Mouse (Mus musculus): ENCODE measurements at regions not wholly inside any gene's neighbourhood (a gene's known extent, or its start where the extent isn't known, plus 50 kb on each side); places are given as distances from the start of the nearest gene placed in this dataset.

DNA sequence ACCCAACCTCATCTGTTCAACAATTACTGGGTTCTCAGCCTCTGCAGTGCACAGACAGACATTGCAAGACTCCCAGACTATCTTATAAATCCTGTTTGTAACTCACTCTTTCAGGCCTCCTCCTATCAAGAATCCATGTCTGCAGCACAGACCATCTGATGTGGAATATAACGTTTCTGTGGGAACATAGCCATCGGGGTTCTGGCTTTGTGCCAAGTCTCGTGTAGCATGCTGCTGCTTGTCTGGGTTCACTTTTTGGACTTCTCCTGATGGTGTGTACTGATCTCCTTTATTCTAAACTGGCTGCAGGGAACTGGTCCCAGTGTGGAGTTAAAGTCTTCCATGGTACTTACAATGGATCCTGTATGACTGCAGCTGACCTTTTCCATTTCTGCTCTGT, 418.0 kb upstream of the Cdh4 start:
- no peak for DNase-seq

DNA sequence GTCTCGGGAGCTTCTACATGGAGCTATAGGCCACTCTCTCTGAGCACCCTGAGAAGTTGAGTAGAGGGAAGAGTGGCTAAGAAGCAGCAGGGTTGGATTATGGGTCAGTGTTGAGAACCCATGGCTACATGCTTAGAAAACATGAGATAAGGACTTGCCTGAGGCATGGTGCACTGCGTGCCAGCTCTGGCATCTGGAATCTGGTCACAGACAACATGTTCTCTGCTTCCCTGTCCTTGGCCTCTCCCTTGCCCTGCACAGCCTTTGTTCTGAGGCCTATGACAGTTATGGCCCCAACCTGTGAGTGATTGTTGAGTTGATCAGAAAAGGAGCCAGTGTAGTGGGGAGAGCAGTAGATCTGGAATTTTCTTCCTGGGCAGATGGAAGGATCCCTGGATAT, 409.1 kb upstream of the Cdh4 start:
- no peak for DNase-seq

DNA sequence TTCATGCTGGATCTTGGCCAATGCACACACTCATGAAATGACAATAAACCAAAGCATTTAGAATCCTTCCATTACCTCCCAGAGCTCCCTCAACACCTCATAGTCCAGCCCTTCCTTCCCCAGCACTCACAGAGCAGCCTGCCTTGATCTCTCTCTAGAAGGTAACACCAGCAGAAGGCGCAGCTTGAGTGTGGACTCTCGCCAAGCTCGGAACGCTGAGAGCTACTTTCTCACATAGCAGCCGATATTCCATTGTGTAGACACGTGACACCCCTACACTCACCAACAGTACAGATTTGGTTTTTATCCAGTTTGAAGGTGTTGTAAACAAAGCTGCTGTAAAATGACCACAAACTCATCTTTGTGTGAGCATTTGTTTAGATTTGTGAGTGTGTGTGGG, 406.8 kb upstream of the Cdh4 start:
- DNase-seq = no peak

DNA sequence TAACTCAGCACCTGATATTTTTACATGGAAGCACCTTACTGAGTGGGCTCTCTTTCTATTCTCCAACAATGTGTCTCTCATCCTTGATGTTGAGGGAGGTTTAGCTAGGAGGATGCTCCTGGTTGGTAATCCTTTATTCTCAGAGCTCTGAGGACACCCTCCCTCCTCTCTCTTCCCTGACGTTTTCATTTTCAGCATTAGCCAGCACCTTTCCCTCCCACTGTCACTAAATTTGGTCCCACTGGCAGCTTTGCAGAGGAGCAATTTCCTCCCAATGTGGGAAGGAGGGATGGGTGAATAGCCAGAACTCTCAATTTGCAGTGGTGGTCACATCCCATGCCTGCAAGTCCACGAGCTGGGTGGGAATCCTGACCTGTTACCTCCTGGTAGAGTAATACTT, 402.5 kb upstream of the Cdh4 start:
- DNase-seq = no peak

DNA sequence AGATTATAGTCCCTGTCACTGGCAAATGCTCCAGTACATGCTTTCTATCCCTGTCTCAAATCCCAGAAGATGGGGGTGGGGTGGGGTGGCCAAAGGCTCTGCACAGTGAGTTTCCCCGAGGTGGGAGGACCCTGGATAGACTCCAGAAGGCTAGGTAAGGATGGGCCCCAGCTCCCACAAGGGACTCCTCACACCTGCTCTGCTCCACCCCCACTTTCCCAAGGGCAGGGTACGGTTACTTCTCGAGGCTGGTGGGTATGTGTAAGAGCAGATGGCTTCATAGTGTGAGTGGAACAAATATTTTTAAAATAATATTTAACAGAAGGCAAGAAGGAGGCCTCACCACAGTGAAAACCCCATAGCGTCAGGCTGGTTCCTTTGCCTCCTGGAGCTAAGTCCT, 398.6 kb upstream of the Cdh4 start:
- DNase-seq = no peak

DNA sequence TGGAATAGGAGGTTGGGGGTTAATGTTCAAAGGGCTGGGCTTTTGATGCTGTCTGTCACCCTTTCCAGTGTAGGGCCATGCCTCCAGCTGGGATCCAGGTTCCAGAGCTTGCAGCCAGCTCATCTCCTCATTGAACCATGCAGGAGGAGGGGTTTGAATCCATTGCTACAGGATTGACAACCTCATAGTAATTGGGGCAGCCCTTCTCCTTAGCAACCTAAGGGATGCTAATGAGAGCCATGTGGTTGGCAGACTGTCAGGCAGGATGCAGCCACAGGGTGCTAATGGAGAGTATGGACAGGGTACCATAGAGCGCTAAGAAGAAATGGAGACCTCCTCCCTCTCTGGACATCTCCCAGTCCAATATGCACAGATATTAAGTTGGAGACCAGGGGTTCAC, 396.9 kb upstream of the Cdh4 start:
- no peak for DNase-seq

DNA sequence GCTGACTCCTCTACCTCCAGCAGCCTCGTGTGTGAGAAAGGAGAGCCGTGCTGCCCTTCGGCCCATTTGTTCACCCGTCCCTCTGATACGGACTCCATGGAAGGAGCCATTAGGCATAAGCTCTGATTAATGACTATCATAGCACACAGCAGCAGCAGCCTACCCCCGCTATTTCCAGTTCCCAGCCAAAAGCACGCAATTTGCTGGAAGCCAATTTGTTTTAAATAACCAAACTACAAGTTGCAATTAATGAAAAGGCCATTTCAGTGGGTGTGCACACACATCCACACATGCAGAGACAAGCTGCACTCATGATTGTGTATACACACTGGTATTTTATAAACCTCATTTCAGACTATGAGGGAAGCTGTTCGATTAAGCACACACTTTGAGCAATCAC, 387.8 kb upstream of the Cdh4 start:
- no peak for DNase-seq

DNA sequence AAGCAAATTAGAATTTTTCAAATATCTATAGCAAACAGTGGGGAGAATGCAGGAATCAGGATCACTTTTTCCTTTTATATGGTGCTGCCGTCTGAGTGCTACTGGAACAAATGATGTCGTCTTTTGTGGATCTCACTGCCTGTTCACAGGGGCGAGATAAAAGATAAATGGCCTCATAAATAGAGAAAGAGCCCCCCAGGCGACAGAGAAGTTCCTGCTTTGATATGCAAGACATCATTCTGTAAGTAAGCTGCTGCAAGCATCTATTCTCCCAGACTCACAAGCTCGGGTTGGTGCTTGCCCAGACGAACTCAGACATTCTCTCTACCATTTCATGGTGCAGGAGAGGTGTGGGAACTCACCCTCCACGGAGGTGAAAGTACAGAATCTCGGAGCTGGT, 377.6 kb upstream of the Cdh4 start:
- DNase-seq = no peak

DNA sequence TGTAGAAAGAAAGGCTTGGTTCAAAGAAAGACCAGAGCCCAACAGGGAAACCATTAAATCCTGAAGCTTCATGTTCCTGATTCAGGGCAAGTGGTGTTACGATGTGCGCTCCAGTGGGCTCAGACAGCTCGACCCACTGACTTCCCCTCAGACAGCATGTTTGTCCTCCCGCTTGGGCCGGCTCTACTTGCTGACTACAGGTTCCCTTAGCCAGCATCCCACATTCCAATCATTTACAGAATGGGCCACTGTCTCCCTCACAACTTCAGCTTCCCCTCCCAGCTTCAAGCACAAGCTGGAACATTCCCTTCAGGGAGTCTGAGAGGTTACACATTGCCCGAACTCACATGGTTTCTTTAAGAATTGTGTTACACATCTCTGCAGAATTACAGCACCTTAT, 372.7 kb upstream of the Cdh4 start:
- no peak for DNase-seq

DNA sequence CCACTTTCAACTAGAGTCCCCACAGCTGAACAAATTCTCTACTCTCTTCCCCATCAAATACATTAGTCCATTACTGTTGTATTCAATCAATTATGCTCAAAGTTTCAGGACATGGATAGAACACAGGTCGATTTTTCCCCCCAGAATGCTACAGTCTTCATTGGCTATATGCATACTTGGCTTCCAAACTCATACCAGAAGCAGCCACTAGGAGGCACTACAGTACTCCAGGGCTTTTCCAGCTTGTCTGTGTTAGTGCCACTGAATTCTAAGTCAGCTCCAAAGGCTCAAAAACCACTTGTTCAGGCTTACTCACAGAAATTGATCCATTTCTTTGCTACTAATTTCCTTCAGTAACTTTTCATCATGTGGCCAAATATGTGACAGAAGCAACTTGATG, 371.9 kb upstream of the Cdh4 start:
- peak in 1 of 2 experiments; percentile 51 for DNase-seq

DNA sequence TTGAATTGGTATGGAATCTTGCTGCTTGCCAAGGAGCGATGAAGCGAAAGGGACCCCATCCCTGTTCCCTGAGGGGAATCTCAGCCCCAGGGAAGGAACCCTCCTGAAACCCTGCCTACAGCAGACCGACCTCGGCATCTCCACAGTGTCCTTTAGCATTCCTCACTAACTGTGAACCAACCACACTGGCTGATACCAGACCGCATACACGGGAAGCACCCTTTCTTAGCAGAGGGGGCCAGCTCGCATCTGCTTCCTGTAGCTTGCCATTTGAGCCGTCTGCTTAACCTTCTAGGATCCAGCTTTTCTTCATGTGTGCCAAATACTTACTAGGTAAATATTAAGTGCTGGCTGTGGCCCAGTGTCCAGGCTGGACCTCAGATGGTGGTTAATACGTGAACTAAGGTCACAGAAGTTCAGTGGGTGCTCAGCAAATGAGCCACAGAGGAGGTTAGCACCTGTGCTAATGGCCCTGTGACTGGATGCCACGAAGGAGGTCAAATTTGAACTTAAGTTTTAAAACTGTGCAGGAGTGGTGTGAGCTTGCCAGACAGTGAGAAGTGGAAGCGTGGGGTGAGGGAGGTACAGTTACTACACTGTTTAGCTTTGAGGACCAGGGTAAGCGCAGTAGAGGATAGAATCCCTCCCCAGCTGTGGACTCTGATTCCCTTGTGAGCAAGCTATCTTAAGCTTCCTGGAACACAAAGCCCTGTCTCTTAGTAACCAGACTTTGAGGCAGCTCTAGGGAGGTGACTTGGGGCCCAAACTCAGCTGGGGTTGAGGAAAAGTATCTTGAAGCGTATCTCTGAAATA, 361.6 kb upstream of the Cdh4 start:
- DNase-seq = peak; percentile 82 to 84

DNA sequence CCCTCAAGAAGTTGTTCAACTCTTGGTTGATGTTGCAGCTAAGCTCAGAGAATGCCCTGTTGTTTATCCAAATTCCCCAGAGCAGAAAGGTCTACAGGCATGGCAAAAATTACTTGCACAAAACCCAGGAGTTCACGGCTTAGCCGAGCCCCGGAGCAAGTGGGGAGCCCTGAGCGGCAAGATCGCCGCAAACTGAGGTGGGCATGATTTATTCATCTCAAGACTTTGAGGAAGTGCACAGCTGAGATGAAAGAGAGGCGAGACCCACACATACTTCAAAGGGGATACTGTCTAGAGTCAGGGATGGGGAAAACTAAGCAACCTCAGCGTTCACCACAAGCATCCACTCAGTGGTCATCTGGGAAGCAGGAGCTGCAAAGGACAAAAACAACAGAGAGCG, 355.3 kb upstream of the Cdh4 start:
- DNase-seq = no peak

DNA sequence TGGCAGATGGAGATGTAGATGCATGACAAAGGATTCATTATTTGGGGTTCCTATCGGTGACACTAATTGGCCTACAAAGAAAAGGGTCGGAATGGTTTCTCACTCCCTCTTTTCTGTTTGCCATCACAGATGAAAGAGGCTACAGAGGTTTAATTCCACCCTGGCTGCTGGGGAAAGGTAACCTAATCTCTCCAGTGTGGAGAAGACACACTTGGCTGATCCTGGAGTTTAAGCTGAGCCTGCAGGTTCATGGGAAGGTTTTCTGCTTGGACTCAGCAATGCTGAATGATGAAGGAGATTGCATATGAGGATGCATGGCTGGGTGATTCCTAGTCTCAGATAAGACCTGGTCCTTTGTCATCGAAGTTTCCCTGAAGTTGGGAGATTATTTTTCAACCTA, 350.8 kb upstream of the Cdh4 start:
- no peak for DNase-seq

DNA sequence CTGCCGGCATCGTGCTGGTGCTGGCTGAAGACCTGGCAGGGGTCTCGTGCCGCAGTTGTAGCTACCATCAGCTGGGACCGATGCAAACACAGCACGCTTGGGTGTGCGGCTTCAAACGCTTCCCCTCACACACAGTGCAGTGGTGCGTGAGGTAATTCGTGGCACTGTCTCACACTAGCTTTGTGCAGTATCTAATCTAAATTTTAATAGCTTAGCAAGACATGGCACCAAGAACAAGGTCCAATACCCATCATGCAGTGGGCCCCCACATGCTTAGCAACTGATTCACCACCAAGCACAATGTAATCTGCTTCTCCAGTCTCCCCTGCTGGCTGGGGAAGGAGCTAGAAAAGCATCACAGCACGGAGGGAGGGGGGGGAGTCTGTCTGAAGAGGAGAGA, 348.2 kb upstream of the Cdh4 start:
- DNase-seq = peak; percentile 16 to 23

DNA sequence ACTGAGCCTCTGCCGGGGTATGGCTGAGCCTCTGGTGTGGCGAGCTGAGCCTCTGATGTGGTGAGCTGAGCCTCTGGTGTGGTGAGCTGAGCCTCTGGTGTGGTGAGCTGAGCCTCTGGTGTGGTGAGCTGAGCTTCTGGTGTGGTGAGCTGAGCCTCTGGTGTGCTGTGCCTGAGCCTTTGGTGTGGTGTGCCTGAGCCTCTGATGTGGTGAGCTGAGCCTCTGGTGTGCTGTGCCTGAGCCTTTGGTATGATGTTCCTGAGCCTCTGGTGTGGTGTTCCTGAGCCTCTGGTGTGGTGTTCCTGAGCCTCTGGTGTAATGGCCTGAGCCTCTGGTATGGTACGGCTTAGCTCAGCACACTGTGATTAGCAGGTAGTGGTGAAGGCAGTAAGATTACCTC, 346.2 kb upstream of the Cdh4 start:
- no peak for DNase-seq

DNA sequence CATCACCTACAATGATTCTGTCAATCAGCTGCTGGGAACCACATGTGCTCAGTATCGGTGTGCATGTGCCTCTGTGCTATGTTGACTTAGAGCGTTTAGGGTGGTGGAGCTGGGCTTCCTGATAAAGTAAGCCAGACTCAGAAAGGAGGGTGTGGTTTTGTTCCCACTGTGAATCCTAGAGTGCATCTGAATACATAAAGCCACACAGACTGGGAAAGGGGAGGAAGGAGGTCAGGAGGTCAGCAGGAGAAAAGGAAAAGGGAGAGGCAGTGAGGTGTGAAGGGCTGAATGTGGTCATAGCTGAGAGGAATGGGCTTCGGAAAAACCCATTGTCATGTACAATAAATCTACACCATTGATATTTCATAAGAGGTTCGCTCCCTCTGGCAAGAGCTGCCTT, 345.4 kb upstream of the Cdh4 start:
- DNase-seq = no peak

DNA sequence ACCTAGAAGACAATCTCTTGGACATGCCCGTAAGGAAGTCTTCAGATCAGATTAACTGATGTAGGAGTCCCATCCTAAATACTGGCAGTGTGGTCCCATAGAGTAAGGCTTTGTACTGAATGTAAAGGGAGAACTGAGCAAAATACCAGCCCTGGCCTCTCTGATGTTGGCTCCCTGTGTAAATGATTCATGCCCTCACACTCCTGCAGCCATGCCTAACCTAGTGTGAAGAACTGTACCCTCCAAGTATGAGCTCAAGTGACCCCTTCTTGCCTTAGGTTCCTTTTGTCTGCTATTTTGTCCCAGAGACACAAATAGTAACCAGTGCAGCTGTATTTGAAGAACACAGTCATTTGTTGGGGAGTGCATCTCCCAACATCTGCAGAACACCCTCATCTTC, 342.4 kb upstream of the Cdh4 start:
- no peak for DNase-seq

DNA sequence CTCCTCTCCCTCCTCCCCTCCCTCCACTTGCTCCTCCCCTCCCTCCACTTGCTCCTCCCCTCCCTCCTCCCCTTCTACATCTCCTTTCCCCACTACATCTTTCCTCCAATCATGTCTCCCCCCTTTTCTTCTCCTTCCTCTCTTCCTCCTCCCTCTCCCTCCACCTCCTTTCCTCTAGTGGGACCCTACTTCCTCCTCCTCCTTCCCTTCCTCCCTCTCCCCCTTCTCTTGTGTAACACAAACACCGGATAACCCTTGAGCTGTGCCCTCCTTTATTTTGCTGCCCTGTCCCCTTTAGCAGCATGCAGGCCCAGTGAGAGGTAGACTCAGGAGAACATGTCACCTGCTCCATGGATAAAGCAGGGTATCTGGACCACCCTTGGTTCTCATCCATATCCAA, 339.1 kb upstream of the Cdh4 start:
- DNase-seq = no peak

DNA sequence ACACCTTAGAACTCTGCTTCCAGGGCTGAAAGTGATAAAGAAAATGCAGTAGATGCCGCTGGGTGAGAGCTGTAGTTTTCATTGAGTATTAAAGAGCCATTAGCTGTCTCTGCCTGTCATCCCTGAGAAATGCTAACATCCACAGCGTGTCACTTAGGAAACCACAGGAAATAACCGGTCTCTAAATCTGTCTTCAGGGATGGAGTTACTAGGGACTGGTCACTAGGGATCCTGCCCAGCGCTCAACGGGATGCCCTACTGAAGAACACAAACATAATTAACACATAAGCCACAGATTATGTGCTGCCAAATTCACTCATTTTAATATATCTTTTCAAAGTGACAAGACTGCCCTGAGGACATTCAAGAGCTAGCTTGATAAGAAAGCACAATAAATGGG, 329.3 kb upstream of the Cdh4 start:
- no peak for DNase-seq

DNA sequence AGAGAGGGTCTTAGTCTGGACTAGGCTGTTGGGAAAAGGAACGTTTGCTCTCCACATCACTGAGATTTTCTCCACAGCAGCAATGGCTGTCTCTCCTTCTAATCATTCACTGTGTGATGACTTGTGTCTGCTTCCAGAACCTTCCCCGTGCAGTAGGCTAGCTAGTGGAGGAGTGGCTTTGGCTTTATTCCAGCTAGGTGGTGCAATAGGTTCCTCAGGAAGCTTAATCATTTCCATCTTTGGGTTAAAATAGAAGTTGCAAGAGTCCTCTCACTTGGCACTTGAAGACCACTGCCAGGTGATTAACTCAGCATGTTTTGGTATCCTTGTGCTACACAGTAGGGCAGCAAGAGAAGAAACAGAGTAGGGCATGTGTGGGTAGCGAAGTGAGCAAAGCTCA, 314.2 kb upstream of the Cdh4 start:
- peak in 1 of 2 experiments; percentile 4 for DNase-seq

DNA sequence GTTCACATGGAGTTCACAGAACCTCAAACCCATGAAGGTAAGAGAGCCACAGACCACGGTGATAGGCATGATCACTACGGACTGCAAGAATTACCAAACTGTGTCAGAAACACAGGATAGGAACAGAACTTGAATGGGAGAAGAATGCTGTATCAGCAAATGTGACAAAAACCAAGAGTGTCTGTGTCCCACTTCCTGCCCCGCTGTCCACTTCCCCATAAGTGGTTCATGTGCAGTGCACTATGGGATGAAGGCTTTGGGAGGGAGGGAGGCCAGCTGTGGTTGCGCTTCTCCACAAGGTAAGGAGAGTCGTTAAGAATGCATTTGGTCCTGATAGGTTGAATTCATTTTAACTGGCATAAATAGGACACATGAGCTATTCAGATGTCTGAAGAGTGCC, 313.8 kb upstream of the Cdh4 start:
- DNase-seq = no peak

DNA sequence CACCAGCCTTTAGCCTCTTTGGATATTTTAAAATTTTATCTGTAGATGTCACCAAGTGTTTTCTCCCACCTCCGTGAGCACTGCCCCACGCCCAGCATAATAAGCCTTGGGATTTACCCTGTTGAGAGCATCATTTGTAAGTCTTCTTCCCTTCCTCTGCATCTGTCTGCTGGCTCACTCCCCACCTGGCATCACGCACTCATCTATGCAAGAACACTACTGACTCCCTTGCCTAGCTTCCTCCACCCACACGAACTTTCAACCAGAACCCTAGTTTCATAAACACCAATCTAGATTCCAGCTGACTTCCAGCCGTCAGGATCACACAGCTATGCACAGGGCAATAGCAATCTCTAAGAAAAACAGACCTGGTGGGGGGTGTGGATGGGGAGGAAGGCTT, 311.2 kb upstream of the Cdh4 start:
- no peak for DNase-seq

DNA sequence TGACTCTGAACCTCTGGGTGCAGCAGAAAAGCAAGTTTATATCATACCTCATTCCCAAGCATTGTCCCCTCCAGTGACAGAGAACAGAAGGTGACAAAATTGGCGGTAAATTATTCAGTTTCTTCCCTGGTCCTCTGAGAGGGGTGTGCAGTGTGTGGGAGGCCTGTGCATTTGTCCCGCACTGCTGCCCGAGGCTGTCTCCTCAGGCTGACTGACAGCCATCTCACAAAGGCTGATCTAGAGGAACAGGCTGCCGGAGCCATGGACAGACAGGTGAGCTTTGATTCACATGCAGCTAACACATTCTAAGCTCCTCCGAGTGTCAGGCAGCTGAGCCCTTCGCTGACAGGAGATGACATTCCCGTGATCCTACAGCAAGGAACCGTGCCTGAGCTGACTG, 299.9 kb upstream of the Cdh4 start:
- DNase-seq = no peak

DNA sequence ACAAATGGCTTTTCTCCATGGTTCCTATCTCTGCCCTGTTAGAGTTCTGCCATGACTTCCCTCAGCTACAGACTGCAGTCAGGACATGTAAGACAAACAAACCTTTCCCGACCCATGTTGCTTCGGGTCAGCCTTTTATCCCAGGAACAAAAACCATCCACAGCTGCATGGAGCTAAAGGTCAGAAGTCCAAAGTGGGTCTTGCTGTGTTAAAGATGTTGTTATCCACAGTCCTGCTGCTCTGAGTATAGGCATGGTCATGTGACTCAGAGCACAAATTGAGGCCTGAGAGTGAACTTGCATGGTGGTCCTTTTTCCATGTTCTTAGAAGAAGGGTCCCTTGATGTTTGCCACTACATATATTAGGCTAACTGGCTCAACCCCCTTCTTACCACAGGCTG, 296.5 kb upstream of the Cdh4 start:
- DNase-seq = no peak

DNA sequence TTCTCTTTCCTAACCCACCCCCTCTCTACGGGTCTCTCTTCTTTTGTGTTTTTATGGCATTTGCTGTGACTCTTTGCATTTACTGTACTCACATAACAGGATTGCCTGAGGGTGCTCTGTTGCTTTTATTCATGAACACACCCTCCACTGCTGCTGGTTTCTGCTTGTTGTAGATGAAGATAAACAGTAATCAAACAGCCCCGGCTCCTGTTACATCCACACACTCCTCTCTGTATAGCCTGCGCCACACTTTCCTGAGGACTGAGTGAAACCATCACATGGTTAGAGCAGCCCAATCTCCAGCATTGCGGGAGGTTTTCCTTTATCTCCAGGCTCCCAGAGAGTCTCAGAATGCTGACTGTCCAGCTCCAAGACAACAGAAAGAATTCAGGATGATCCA, 296.0 kb upstream of the Cdh4 start:
- DNase-seq = no peak

DNA sequence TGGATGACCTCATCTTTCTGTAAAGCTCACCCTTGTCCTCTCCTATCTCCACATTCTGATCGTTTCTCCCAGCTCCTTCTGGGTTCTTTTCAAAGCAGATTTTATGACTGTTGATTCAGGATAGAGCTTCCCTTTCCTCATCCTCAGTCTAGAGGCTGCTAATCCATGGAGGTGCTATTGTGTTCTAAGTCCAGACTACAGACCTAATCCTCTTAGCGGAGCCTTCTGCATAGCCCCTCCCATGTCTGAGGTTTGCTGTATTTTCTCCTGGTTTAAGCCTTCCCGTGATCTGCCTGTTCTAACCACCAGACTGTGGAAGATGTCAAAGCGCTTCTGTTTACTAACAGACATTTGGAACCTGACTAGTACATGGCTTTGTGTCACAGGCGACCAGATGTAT, 294.0 kb upstream of the Cdh4 start:
- no peak for DNase-seq
